ENCODE assay signal across 7 mouse cellular contexts in genomic region chr9:44083392-44084121, GRCm38 (mm10). TPM values are rescaled to one million over a fixed set of nuclear protein-coding genes. Genes with fewer than 3 reads are reported as not detected.
A peak's percentile ranks its signal among the peaks of the same experiment; 100 is the strongest.
DNase-seq lines count a peak whose midpoint lies in the region; ATAC-seq and TF ChIP-seq lines count a peak whose summit lies in the region.

No protein-coding gene starts in this region.

- H3K9me3 ChIP-seq in neural tube, embryonic 11.5 days (ENCODE audit: control insufficient read depth, low read length), result no peaks in the 10 kb centered on the region
- no peaks in the 10 kb centered on the region for H3K9me3 ChIP-seq in forebrain, embryonic 13.5 days (replicated peaks)
- H3K9me3 ChIP-seq in intestine, postnatal 0 days (ENCODE audit: control insufficient read depth), result no peaks in the 10 kb centered on the region
- no peaks in the 10 kb centered on the region for H3K9me3 ChIP-seq in liver, embryonic 12.5 days (replicated peaks)
- H3K9me3 ChIP-seq in stomach, embryonic 16.5 days (replicated peaks; ENCODE audit: control insufficient read depth, low read length), result no peaks in the 10 kb centered on the region

- H3K9ac ChIP-seq in neural tube, embryonic 11.5 days (ENCODE audit: low read length), result no peak overlapping the region
- H3K9ac ChIP-seq in forebrain, embryonic 13.5 days, result 0 out of 2 replicates have a peak overlapping the region, but pooled peaks have one; percentile 73
- H3K9ac ChIP-seq in intestine, postnatal 0 days (ENCODE audit: low read depth, low read length), result no peak overlapping the region
- H3K9ac ChIP-seq in liver, embryonic 12.5 days, result peak overlapping the region; percentile 49; the same call in 1 of the 2 replicates
- H3K9ac ChIP-seq in stomach, embryonic 16.5 days (ENCODE audit: low read length), result peak overlapping the region; percentile 73; the same call in 1 of the 2 replicates

- H3K27me3 ChIP-seq in neural tube, embryonic 11.5 days (ENCODE audit: control insufficient read depth, insufficient read depth, low read length), result peaks cover 13% of the 10 kb centered on the region
- peaks cover 48% of the 10 kb centered on the region for H3K27me3 ChIP-seq in forebrain, embryonic 13.5 days
- H3K27me3 ChIP-seq in intestine, postnatal 0 days (replicated peaks; ENCODE audit: control insufficient read depth, insufficient read depth, low read length), result no peaks in the 10 kb centered on the region
- H3K27me3 ChIP-seq in liver, embryonic 12.5 days (replicated peaks), result peaks cover 83% of the 10 kb centered on the region
- H3K27me3 ChIP-seq in stomach, embryonic 16.5 days (ENCODE audit: control insufficient read depth, insufficient read depth, low read length), result no peaks in the 10 kb centered on the region

- 6% methylated on average over 23 of the region's 23 CpGs for WGBS in neural tube, embryonic 11.5 days
- WGBS in forebrain, embryonic 13.5 days, result 11% methylated on average over 23 of the region's 23 CpGs
- WGBS in intestine, postnatal 0 days, result 7% methylated on average over 23 of the region's 23 CpGs
- WGBS in liver, embryonic 12.5 days (ENCODE audit: insufficient replicate concordance), result 8% methylated on average over 23 of the region's 23 CpGs
- 9% methylated on average over 23 of the region's 23 CpGs for WGBS in stomach, embryonic 16.5 days

- H3K27ac ChIP-seq in neural tube, embryonic 11.5 days (ENCODE audit: low read depth, low read length), result no peak overlapping the region
- no peak overlapping the region for H3K27ac ChIP-seq in forebrain, embryonic 13.5 days
- H3K27ac ChIP-seq in intestine, postnatal 0 days (ENCODE audit: low read depth, low read length), result peak overlapping the region; percentile 46
- H3K27ac ChIP-seq in liver, embryonic 12.5 days, result no peak overlapping the region
- peak overlapping the region; percentile 54 for H3K27ac ChIP-seq in stomach, embryonic 16.5 days (ENCODE audit: low read length)

- peaks cover 14% of the 10 kb centered on the region for H3K4me1 ChIP-seq in neural tube, embryonic 11.5 days (ENCODE audit: control insufficient read depth, insufficient read depth, low read length)
- H3K4me1 ChIP-seq in forebrain, embryonic 13.5 days, result peaks cover 49% of the 10 kb centered on the region
- peaks cover 13% of the 10 kb centered on the region; the same call in 1 of the 2 replicates for H3K4me1 ChIP-seq in intestine, postnatal 0 days (replicated peaks; ENCODE audit: control insufficient read depth, insufficient read depth, low read length)
- H3K4me1 ChIP-seq in liver, embryonic 12.5 days, result peaks cover 58% of the 10 kb centered on the region
- H3K4me1 ChIP-seq in stomach, embryonic 16.5 days (ENCODE audit: control insufficient read depth, insufficient read depth, low read length), result peaks cover 55% of the 10 kb centered on the region

- H3K4me3 ChIP-seq in neural tube, embryonic 11.5 days (ENCODE audit: low read depth, low read length), result 0 out of 2 replicates have a peak overlapping the region, but pooled peaks have one; percentile 2
- peak overlapping the region; percentile 55 for H3K4me3 ChIP-seq in forebrain, embryonic 13.5 days
- peak overlapping the region; percentile 47 for H3K4me3 ChIP-seq in intestine, postnatal 0 days (ENCODE audit: low read depth, low read length)
- H3K4me3 ChIP-seq in liver, embryonic 12.5 days, result peak overlapping the region; percentile 61
- peak overlapping the region; percentile 52 for H3K4me3 ChIP-seq in stomach, embryonic 16.5 days (replicated peaks; ENCODE audit: low read length)

- H3K4me2 ChIP-seq in neural tube, embryonic 11.5 days (ENCODE audit: low read depth), result peak overlapping the region; percentile 99
- H3K4me2 ChIP-seq in forebrain, embryonic 13.5 days, result peak overlapping the region; percentile 97
- H3K4me2 ChIP-seq in intestine, postnatal 0 days (replicated peaks; ENCODE audit: low read depth), result peak overlapping the region; percentile 99
- peak overlapping the region; percentile 96 for H3K4me2 ChIP-seq in liver, embryonic 12.5 days
- H3K4me2 ChIP-seq in stomach, embryonic 16.5 days (ENCODE audit: low read depth, low read length), result peak overlapping the region; percentile 88

- no peak for TF ChIP-seq CTCF in intestine, postnatal 0 days (IDR thresholded peaks at IDR 0.05; ENCODE audit: low read depth)

- DNase-seq in neural tube, embryonic 11.5 days (ENCODE audit: low spot score), result no peak
- no peak for DNase-seq in neural tube, embryonic 10.5 days (ENCODE audit: extremely low spot score, low spot score)
- no peak for DNase-seq in urinary bladder, adult 2 months (ENCODE audit: low spot score)

- H3K36me3 ChIP-seq in neural tube, embryonic 11.5 days (ENCODE audit: control insufficient read depth, insufficient read depth, low read length), result no peaks in the 10 kb centered on the region
- no peaks in the 10 kb centered on the region for H3K36me3 ChIP-seq in forebrain, embryonic 13.5 days (ENCODE audit: poor library complexity, severe bottlenecking)
- H3K36me3 ChIP-seq in intestine, postnatal 0 days (ENCODE audit: control insufficient read depth, insufficient read depth), result no peaks in the 10 kb centered on the region
- H3K36me3 ChIP-seq in liver, embryonic 12.5 days, result no peaks in the 10 kb centered on the region
- no peaks in the 10 kb centered on the region for H3K36me3 ChIP-seq in stomach, embryonic 16.5 days (ENCODE audit: control insufficient read depth, insufficient read depth, low read length)

- ATAC-seq in neural tube, embryonic 11.5 days (ENCODE audit: insufficient read depth, low FRiP score, low TSS enrichment), result no peak
- ATAC-seq in forebrain, embryonic 13.5 days, result no peak
- peak; percentile 46 for ATAC-seq in intestine, postnatal 0 days
- no peak for ATAC-seq in liver, embryonic 12.5 days
- ATAC-seq in stomach, embryonic 16.5 days (ENCODE audit: insufficient read depth, low FRiP score), result no peak

RNA-seq across cellular contexts. Expression of gene Usp2, which starts 16.7 kb away (rescaled TPM):
- polyA plus RNA-seq in neural tube, embryonic 11.5 days (2014; fragmentation: Nextera tagmentation; extraction: Ambion mirVana), result 10.5 and 11.7 TPM in 2 replicates
- 7.1 and 8.6 TPM in 2 replicates for polyA plus RNA-seq in forebrain, embryonic 13.5 days (2015; fragmentation: Nextera tagmentation; extraction: Ambion mirVana)
- polyA plus RNA-seq in intestine, postnatal 0 days (2015; fragmentation: Nextera tagmentation; extraction: Ambion mirVana), result 9.7 and 10.4 TPM in 2 replicates
- 1.8 and 3.9 TPM in 2 replicates for polyA plus RNA-seq in liver, embryonic 12.5 days (2016; fragmentation: Nextera tagmentation; extraction: Ambion mirVana)
- 16.1 and 21.5 TPM in 2 replicates for polyA plus RNA-seq in stomach, embryonic 16.5 days (2015; fragmentation: Nextera tagmentation; extraction: Ambion mirVana)
- polyA plus RNA-seq in urinary bladder, adult 2 months (2012; rRNA removed), result 5.8 and 12.5 TPM in 2 replicates

RNA-seq across cellular contexts. Expression of gene Mfrp, which starts 18.0 kb away (rescaled TPM):
- polyA plus RNA-seq in neural tube, embryonic 11.5 days (2014; fragmentation: Nextera tagmentation; extraction: Ambion mirVana), result 0.15 and 0.21 TPM in 2 replicates
- 0.06 and 0.23 TPM in 2 replicates for polyA plus RNA-seq in forebrain, embryonic 13.5 days (2015; fragmentation: Nextera tagmentation; extraction: Ambion mirVana)
- 0.05 TPM in 1 of 2 replicates, not detected in the other for polyA plus RNA-seq in intestine, postnatal 0 days (2015; fragmentation: Nextera tagmentation; extraction: Ambion mirVana)
- 0.11 TPM in 1 of 2 replicates, not detected in the other for polyA plus RNA-seq in liver, embryonic 12.5 days (2016; fragmentation: Nextera tagmentation; extraction: Ambion mirVana)
- polyA plus RNA-seq in stomach, embryonic 16.5 days (2015; fragmentation: Nextera tagmentation; extraction: Ambion mirVana), result 0.08 and 0.20 TPM in 2 replicates
- polyA plus RNA-seq in urinary bladder, adult 2 months (2012; rRNA removed), result 0.13 and 0.21 TPM in 2 replicates

RNA-seq across cellular contexts. Expression of gene C1qtnf5, which starts 23.5 kb away (rescaled TPM):
- polyA plus RNA-seq in neural tube, embryonic 11.5 days (2014; fragmentation: Nextera tagmentation; extraction: Ambion mirVana), result 0.27 and 0.31 TPM in 2 replicates
- 1.0 and 1.2 TPM in 2 replicates for polyA plus RNA-seq in forebrain, embryonic 13.5 days (2015; fragmentation: Nextera tagmentation; extraction: Ambion mirVana)
- 5.4 and 6.0 TPM in 2 replicates for polyA plus RNA-seq in intestine, postnatal 0 days (2015; fragmentation: Nextera tagmentation; extraction: Ambion mirVana)
- 0.23 and 0.28 TPM in 2 replicates for polyA plus RNA-seq in liver, embryonic 12.5 days (2016; fragmentation: Nextera tagmentation; extraction: Ambion mirVana)
- polyA plus RNA-seq in stomach, embryonic 16.5 days (2015; fragmentation: Nextera tagmentation; extraction: Ambion mirVana), result 2.4 and 2.5 TPM in 2 replicates
- polyA plus RNA-seq in urinary bladder, adult 2 months (2012; rRNA removed), result 27.2 and 31.4 TPM in 2 replicates

RNA-seq across cellular contexts. Expression of gene Gm49380, which starts 29.7 kb away (rescaled TPM):
- 0.20 and 0.95 TPM in 2 replicates for polyA plus RNA-seq in neural tube, embryonic 11.5 days (2014; fragmentation: Nextera tagmentation; extraction: Ambion mirVana)
- 0.19 TPM in 1 of 2 replicates, not detected in the other for polyA plus RNA-seq in forebrain, embryonic 13.5 days (2015; fragmentation: Nextera tagmentation; extraction: Ambion mirVana)
- polyA plus RNA-seq in intestine, postnatal 0 days (2015; fragmentation: Nextera tagmentation; extraction: Ambion mirVana), result 0.05 TPM in 1 of 2 replicates, not detected in the other
- not detected in 2 replicates for polyA plus RNA-seq in liver, embryonic 12.5 days (2016; fragmentation: Nextera tagmentation; extraction: Ambion mirVana)
- polyA plus RNA-seq in stomach, embryonic 16.5 days (2015; fragmentation: Nextera tagmentation; extraction: Ambion mirVana), result 0.19 and 0.21 TPM in 2 replicates
- polyA plus RNA-seq in urinary bladder, adult 2 months (2012; rRNA removed), result 0.27 and 0.36 TPM in 2 replicates

RNA-seq across cellular contexts. Expression of gene Rnf26, which starts 29.8 kb away (rescaled TPM):
- polyA plus RNA-seq in neural tube, embryonic 11.5 days (2014; fragmentation: Nextera tagmentation; extraction: Ambion mirVana), result 62.4 and 71.1 TPM in 2 replicates
- 45.7 and 50.1 TPM in 2 replicates for polyA plus RNA-seq in forebrain, embryonic 13.5 days (2015; fragmentation: Nextera tagmentation; extraction: Ambion mirVana)
- 18.4 and 18.8 TPM in 2 replicates for polyA plus RNA-seq in intestine, postnatal 0 days (2015; fragmentation: Nextera tagmentation; extraction: Ambion mirVana)
- polyA plus RNA-seq in liver, embryonic 12.5 days (2016; fragmentation: Nextera tagmentation; extraction: Ambion mirVana), result 57.6 and 58.7 TPM in 2 replicates
- polyA plus RNA-seq in stomach, embryonic 16.5 days (2015; fragmentation: Nextera tagmentation; extraction: Ambion mirVana), result 42.3 and 50.6 TPM in 2 replicates
- 14.5 and 20.5 TPM in 2 replicates for polyA plus RNA-seq in urinary bladder, adult 2 months (2012; rRNA removed)

Comparison
In these comparisons a context has a peak if more than half of its experiments do, and no peak if none do; other contexts are left out.
1. H3K27ac ChIP-seq: peak in intestine, postnatal 0 days (single experiment) and stomach, embryonic 16.5 days (single experiment); none in neural tube, embryonic 11.5 days (single experiment), forebrain, embryonic 13.5 days (single experiment) and liver, embryonic 12.5 days (single experiment).
2. H3K4me3 ChIP-seq: peak in every context shown above with its lines; median percentile 61 in liver, embryonic 12.5 days; 55 in forebrain, embryonic 13.5 days; 52 in stomach, embryonic 16.5 days; 47 in intestine, postnatal 0 days; 2 in neural tube, embryonic 11.5 days.
3. H3K9ac ChIP-seq: peak in forebrain, embryonic 13.5 days (single experiment), liver, embryonic 12.5 days (single experiment) and stomach, embryonic 16.5 days (single experiment); none in neural tube, embryonic 11.5 days (single experiment) and intestine, postnatal 0 days (single experiment).
4. Peak in every context shown above with its lines, with median percentiles within 50 percentile points of each other: H3K4me2 ChIP-seq.